Mouse (Mus musculus) bone marrow, adult 2 months (tissue): ENCODE data around the gene Flt1.

Experiments used
- CTCF ChIP-seq: fragments of 200-500 bp; IDR thresholded peaks from 2 replicates; pipeline ENCODE4 v1.5.1; 2011; ENCODE audit warnings: low read length, control low read depth; ENCODE audit not compliant: control insufficient read depth, insufficient read depth
- POLR2A ChIP-seq: fragments of 200-500 bp; IDR thresholded peaks from 2 replicates; pipeline ENCODE4 v1.6.1; 2011; ENCODE audit warnings: low read depth, mild to moderate bottlenecking, control low read depth, low read length, borderline replicate concordance; ENCODE audit not compliant: control insufficient read depth

DNA sequence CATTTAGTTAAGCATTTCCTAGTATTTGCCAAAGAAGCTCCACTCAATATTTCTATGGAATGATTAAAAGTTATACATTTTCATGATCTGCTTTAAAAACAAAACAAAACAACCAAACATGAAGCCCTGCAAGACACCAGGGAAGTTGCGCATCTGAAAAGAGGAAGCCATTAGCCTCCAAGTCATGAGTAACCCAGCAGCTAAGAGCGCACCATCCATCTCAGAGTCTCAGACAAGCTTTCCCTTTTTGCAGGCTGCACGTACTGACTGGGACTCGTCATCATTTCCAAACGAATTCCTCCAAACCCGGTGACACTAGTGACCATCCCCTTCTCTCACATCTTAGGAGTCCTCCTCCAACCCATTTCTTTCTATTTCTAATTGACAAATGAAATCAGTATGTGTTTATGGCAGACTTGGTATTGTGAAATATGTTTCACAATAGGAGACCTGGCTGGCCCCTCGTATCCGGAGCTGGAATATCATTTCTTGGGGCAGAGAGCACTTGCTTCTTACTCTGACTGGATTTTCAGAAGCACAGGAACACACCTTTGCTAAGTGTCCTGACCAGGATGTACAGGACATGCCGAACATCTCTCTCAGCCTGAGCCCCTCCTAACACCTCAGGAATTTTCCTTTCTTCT, 16.8 kb upstream of the Flt1 start:
- no peak for TF ChIP-seq POLR2A
- no peak for TF ChIP-seq CTCF
